Mouse (Mus musculus) heart, adult 11 months (tissue): ENCODE results near the gene Tmem259.
"Not testable (repeated sequence)": the region's sequence is repeated elsewhere in the genome, so short reads cannot be mapped to it uniquely, and the experiment has no call there.

Experiments
- DNase-seq: peaks from one replicate; pipeline ENCODE4 v3.0.0; 2022

Tmem259 gene

GRCm38 (mm10) chr10:79959847-79960601 is 24.1 kb downstream of the Tmem259 start, which contains the start of gene Wdr18:
TSS of gene Wdr18 (plus strand) at chr10:79960152.
- DNase-seq = peak; percentile 100

- not testable (repeated sequence) for DNase-seq
Measured at GRCm38 (mm10) chr10:79959412-79959811, 24.7 kb downstream of the Tmem259 start.

DNA sequence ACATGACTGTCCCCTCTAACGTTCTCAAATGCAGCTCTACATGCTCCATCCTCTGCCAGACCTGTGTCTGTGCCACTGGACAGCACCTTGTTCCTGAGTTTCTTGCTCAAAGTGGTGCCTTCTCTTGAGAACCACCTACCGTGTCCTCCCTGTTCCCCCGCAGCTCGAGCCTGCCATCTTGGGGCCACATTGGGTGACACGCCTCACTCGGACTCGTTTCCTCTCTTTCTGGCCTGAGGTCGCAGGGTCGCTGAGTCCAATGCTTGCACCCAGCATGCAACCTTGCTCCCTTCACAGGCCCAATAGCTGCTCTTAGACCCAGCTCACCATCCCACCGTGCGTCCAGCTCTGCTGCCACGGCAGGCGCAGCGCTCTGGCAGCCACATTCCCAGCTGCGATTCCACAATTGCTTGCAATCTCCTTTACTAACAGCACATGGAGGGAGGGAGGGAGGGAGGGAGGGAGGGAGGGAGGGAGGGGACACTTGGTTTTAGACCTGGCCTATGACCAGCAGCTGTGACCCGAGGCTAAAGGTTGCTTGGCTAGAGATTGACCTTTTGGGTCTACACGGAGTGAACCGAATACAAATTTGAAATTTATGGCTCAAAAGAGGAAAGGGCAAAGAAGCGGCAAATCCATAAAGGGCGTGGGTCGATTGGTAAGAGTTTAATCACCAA is 25.9 kb downstream of the Tmem259 start:
- DNase-seq = peak; percentile 97

DNA sequence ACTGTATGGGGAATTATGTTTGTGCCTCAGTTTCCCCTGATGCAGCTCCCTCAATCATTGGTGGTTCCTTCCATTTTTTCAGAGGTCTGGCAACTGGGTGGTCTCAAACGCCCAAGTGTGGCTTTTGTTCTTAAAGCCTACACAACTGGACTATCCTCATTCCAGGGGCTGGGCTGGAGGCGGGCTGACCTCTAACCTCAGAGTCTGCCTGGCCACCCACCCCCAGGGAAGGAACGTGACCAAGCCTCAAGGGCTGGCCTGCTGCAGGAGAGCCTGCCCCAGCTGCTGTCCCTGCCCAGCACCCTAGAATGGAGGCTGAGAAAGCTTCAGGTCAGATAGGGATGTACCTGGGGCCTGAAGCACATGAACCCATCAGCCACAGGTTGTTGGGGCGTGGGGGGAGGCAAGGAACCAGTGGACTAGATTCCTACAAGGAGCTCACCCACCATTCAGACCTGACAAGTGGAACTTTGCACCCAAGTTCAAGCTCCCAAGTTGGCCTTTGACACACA is 27.4 kb downstream of the Tmem259 start:
- DNase-seq = peak; percentile 93

DNA sequence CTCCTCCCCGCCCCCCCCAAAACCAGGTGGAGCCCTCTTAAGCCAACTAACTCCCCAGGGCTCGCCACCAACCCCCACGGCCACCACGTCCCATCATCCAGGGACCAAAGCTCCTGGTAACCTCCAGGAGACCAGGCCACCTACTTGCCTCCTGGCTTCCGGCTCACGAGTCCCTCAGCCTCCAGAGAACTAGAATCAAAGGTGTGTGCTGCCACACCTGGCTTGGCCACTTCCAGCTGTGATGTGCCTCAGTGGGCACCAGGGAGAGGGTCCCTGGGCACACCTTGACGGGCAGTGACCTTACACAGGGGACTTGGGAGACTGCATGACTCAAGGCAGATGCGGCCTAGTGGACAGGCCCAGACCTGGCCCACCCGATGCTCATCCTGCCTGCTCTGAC is 28.4 kb downstream of the Tmem259 start:
- peak; percentile 92 for DNase-seq

- peak; percentile 94 for DNase-seq
Measured at GRCm38 (mm10) chr10:79953946-79954345, 30.2 kb downstream of the Tmem259 start.

DNA sequence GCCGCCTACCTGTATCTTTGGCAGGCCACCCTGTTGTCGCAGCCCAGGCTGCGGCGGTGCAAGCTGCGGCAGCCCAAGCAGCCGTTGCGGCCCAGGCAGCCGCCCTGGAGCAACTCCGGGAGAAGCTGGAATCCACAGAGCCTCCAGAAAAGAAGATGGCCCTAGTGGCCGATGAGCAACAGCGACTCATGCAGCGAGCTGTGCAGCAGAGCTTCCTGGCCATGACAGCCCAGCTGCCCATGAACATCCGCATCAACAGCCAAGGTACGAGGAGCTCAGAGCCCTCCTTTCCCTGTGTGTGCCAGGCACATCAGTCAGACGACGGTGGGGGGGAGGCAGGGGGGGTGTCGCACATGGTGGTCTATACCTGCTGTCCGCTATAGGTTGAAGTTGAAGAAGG is 33.5 kb downstream of the Tmem259 start:
- no peak for DNase-seq

DNA sequence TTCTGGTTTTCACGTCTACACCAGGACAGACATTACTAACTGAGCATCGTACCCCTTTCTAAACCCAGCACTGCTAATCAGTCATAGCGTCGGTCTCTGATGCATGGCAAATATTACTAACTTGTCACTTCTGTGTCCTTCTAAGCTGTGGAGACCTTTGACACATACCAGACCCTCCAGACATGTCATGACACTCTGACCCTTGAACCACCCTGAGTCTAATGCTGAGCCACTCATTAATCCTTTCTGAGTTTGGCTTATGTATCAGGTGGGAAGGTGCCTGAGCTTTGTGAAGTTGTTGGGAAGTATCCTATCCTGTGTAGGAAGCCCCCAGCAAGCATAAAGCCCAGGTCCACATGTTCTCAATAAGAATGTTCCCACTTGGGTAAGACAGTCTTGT is 34.3 kb downstream of the Tmem259 start:
- DNase-seq = no peak

- peak; percentile 91 for DNase-seq
Measured at GRCm38 (mm10) chr10:79947502-79947901, 36.6 kb downstream of the Tmem259 start.

GRCm38 (mm10) chr10:79946752-79947322 is 37.3 kb downstream of the Tmem259 start:
- no peak for DNase-seq

GRCm38 (mm10) chr10:79945507-79946234 is 38.5 kb downstream of the Tmem259 start:
- no peak for DNase-seq

DNA sequence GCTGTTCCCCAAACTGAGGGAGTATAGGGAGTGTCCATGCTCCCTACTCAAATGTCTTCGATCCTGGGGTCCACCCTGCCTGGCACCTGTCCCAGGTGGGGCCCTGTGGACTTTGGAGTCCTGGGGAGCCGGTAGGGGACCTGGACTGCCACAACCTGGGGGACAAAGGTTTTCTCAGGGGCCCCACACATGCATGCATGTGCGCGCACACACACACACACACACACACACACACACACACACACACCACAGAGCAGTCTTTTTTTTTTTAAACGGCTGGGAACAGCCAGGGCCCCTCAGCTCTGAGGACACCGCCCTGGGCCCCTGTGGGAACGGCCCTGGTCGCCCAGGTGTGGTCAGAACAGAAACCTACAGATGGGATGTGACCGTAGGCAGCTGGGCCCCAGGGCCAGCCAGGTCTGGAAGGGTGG is 40.6 kb downstream of the Tmem259 start:
- no peak for DNase-seq

DNA sequence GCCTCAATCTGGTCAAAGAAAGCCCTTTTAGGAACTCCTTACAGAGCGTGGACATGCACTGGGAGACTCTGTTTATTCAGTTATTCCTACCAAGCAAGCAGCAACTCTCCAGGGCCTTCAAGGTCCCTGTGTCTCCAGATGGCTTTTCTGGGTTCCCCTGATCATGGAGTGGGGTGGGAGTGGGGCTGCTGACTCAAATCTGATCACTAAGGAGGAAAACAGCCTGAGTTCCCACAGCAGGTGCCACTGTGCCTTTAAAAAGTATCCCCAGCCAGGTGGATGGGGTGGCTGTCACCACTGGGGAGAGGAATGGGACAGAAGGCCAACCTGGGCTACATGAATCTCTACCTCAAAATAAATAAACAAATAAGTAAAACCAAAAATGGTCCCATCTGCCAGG is 41.1 kb downstream of the Tmem259 start:
- no peak for DNase-seq

DNA sequence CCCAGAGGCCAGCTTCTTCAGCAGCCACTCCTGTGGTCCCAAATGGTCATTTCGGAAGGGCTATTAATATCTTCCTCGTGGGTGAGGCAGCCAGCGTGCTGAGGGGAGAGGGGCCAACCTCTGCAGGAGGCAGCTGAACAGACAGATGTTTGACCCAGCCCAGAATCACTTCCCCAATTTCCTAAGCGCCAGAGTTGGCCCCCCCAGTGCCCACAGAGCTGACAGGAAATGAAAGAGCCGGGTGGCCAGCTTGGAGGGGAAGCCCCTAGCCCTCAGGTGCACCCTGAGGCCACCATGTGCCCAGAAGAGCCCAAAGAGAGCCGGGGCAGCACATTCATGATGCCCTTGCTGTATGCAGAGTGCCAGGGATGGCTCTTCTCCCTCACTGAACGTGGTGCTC is 43.4 kb downstream of the Tmem259 start:
- peak; percentile 98 for DNase-seq

GRCm38 (mm10) chr10:79937775-79938526 is 46.2 kb downstream of the Tmem259 start:
- no peak for DNase-seq

DNA sequence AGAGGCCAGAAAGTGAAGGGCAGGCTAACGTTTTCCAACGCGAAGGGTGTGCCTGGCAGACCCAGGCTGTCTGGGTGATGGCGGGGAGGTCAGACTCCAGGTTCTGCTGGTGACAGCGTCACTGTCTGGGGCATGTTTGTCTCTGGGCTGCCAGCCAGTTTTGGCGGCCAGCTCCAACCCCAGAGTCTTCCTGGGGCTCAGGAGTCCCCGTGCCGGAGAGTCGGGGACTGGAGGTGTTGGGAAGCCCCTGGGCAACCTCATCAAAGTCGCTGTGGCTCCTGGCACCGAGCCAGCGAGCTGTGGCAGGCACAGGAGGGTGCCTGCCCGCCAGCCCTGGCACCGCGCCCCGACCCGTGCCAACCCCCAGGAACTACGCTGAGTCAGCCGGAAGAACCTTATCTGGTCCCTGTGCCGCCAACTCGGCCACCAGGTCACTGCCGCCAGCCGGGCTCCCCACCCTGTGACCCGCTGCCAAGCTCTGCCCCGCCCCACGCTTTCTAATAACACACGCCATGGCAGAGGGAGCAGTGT is 47.2 kb downstream of the Tmem259 start:
- DNase-seq = peak; percentile 98

DNA sequence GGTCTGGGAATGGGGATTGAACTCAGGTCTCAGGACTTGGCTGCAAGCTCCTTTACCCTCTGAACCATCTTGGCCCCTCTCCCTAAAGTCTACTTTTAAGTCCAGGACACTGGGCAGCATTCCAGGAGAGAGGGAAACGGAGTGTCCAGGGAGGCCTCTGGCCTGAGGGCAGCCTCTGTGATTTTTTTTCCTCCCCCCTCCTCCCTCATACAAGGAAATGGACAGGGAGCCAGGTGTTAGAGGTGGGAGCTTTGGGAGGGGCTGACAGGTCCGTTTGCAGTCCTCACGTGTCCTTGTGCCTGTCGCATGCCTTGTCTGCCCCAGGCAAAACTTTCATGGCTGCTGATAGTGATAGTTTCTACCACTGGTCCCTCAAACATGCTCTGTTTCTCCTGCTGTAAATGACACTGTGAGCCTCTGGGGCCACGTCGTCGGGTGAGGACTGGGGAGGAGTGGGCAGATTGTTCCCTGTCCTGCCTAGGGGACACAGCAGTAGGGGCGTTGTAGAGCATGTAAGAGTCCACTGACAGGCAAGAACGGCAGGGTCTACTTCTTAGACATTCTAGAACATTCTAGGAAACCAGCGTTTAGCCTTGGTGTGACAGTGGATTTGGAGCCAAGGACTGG is 47.7 kb downstream of the Tmem259 start:
- DNase-seq = peak; percentile 91

DNA sequence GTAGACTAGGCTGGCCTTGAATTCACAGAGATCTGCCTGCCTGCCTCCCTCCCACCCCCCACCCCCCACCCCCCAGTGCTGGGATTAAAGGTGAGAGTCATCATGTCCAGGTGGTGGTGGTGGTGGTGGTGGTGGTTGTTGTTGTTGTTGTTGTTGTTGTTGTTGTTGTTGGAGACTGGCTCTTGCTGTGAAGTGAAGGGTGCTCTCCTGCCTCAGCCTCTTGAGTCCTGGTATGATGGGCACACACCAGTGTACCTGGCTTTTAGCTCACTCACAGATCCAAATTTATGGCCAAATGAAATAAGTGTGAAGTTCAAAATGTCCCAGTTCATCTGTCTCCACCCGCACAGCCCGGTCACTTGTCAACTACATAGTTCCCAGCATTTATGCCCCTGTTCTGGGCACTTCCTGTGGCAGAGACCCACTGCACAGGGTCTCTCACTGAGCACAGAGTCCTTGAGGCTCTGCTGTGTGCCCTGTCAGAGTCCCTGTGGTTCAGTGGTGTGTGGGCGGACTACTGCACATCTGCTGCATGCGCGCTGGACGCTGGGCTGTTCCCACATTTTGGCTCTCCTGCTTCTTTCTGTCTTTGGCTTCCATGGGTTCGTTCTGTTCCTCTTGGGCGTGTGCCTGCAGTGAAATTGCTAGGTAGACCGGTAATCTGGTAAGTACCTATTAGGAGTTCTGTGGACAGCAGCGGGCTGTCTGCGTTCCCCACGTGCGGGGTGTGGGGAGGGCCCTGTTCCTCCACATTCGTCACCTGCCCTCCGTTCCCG is 49.1 kb downstream of the Tmem259 start:
- peak; percentile 95 for DNase-seq

DNA sequence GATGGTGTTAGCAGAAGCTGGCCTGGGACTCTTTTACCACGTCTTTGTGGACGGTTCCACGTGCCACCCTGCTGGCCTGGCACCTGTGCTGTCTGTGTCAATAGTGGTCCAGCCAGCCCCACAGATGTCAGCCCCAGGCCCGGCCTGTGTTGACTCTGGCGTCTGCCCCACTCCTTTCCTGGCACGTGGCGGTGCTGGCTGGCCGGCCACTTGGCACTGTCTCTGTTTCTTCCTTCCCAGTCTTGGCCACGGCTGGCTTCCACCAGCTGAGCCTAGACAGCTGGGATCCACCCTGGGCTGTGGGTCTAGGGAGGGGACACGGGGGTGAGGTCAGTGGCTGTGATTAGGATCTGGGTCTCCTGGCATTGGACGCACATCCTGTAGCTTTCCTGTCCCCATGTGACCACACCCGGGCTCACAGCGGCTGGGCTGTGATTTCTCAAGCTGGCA is 49.8 kb downstream of the Tmem259 start:
- peak; percentile 100 for DNase-seq

DNA sequence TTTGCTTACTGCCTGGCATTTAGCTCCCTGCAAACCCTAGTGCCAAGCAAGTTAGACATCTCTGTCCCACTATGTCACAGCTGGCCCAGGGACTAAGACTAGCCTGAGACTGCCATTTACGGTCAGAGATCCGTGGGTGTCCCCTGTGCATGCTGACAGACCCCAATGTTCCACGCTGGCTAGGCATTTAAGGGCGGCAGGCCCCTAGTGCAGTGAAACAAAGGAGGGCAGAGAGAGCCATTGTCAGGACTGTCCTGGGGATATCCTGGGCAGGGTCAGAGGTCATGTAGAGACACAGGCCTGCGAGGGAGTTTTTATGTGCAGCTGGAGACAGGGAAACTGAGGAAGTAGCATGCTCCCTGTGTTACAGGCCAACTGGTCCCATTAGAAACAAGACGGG is 50.3 kb downstream of the Tmem259 start:
- DNase-seq = peak; percentile 95
